17 mouse cellular contexts compared by ENCODE assay signal in the genomic region with DNA sequence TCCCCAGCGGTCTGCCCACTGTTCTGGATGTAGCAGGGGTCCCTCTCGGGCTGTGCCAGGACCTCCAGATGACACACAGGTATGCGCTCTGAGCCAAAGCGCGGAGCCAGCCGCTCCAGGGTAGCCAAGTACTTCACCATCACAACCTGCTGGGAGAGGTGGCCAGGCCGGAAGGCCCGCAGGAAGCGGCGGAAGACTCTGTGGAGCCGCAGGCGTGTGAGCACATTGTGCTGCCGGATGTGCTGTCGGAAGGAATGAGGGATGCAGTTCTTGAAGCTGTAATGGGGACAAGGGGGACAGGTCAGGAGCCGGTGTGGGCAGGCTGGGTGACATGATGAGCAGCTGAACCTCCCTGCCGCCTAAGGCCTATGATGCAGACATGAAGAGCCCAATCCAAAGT.
"Had no signal": no experiment of that assay in that cellular context is flagged by ENCODE, and none has a peak within 500 bp of the region (broad histone marks: within the 10 kb centered on the region; RNA-seq: fewer than 3 reads in every experiment).

No protein-coding gene starts in this region.

- H3K9me3 ChIP-seq: intestine, embryonic 15.5 days; limb, embryonic 12.5 days; limb, embryonic 15.5 days; liver, embryonic 12.5 days; liver, embryonic 15.5 days; lung, embryonic 15.5 days; midbrain, embryonic 12.5 days; midbrain, embryonic 15.5 days; neural tube, embryonic 13.5 days had no signal

- H3K36me3 ChIP-seq: intestine, embryonic 15.5 days had no signal

- H3K4me1 ChIP-seq: intestine, embryonic 15.5 days; limb, embryonic 12.5 days; limb, embryonic 15.5 days; lung, embryonic 15.5 days; midbrain, embryonic 12.5 days; midbrain, embryonic 15.5 days; neural tube, embryonic 13.5 days had no signal

- H3K4me2 ChIP-seq: intestine, embryonic 15.5 days; limb, embryonic 12.5 days; limb, embryonic 15.5 days; liver, embryonic 12.5 days; liver, embryonic 15.5 days; lung, embryonic 15.5 days; midbrain, embryonic 12.5 days; midbrain, embryonic 15.5 days; neural tube, embryonic 13.5 days had no signal

- H3K27ac ChIP-seq: intestine, embryonic 15.5 days; limb, embryonic 12.5 days; limb, embryonic 15.5 days; liver, embryonic 12.5 days; liver, embryonic 15.5 days; lung, embryonic 15.5 days; midbrain, embryonic 12.5 days; midbrain, embryonic 15.5 days; neural tube, embryonic 13.5 days; stomach, postnatal 0 days had no signal

- H3K4me3 ChIP-seq: intestine, embryonic 15.5 days; limb, embryonic 12.5 days; limb, embryonic 15.5 days; liver, embryonic 12.5 days; liver, embryonic 15.5 days; lung, embryonic 15.5 days; midbrain, embryonic 12.5 days; midbrain, embryonic 15.5 days; neural tube, embryonic 13.5 days had no signal

- H3K9ac ChIP-seq: intestine, embryonic 15.5 days; limb, embryonic 12.5 days; limb, embryonic 15.5 days; liver, embryonic 12.5 days; liver, embryonic 15.5 days; lung, embryonic 15.5 days; midbrain, embryonic 12.5 days; midbrain, embryonic 15.5 days; neural tube, embryonic 13.5 days had no signal

- ATAC-seq: intestine, embryonic 15.5 days; liver, embryonic 12.5 days; midbrain, embryonic 15.5 days had no signal

- H3K27me3 ChIP-seq: intestine, embryonic 15.5 days; limb, embryonic 12.5 days; limb, embryonic 15.5 days; liver, embryonic 12.5 days; liver, embryonic 15.5 days; lung, embryonic 15.5 days; midbrain, embryonic 12.5 days; midbrain, embryonic 15.5 days; neural tube, embryonic 13.5 days had no signal

- DNase-seq: left cerebral cortex, postnatal 4 days; lung, adult 18-20 months; lung, postnatal 14 days; lung, postnatal 4 days; thymus, adult 2 months; thymus, postnatal 14 days; thymus, postnatal 4 days had no signal
